9 mouse cellular contexts compared by ENCODE assay signal in genomic region chr2:36197919-36198881, GRCm38 (mm10). TPM values are rescaled to one million over a fixed set of nuclear protein-coding genes. Genes with fewer than 3 reads are reported as not detected.
DNase-seq lines count a peak whose midpoint lies in the region; ATAC-seq and TF ChIP-seq lines count a peak whose summit lies in the region.
"Had no signal": no experiment of that assay in that cellular context is flagged by ENCODE, and none has a peak within 500 bp of the region (broad histone marks: within the 10 kb centered on the region; RNA-seq: fewer than 3 reads in every experiment).

No protein-coding gene starts in this region.

- ATAC-seq in cerebellum, adult (ENCODE audit: insufficient number of reproducible peaks, low FRiP score, low TSS enrichment), result no peak

- peaks cover 90% of the 10 kb centered on the region for H3K4me1 ChIP-seq in erythroblast, embryonic 14.5 days (ENCODE audit: control insufficient read depth)

- peaks cover 2% of the 10 kb centered on the region for H3K36me3 ChIP-seq in erythroblast, embryonic 14.5 days (ENCODE audit: control insufficient read depth)
- H3K36me3 ChIP-seq: limb, embryonic 15.5 days had no signal

- H3K27ac ChIP-seq in gastrocnemius, adult 2 months, result peak overlapping the region; percentile 16; the same call in 1 of the 2 replicates
- H3K27ac ChIP-seq: limb, embryonic 15.5 days had no signal

- TF ChIP-seq CTCF in gastrocnemius, adult 2 months (IDR thresholded peaks at IDR 0.05), result no peak

- no peak for DNase-seq in gastrocnemius, adult 2 months
- DNase-seq in gastrocnemius, adult 18-20 months (ENCODE audit: low spot score), result no peak
- peak; percentile 69 to 73 for DNase-seq in heart, postnatal 10 days
- peak; percentile 58 to 81 for DNase-seq in kidney, postnatal 25 days
- peak; percentile 75 for DNase-seq in lung, postnatal 36 days
- DNase-seq in right cerebral cortex, postnatal 36 days (ENCODE audit: low spot score in 2 of 2), result peak; percentile 74 to 85

- H3K4me3 ChIP-seq in gastrocnemius, adult 2 months, result no peak overlapping the region
- peak overlapping the region; percentile 69 for H3K4me3 ChIP-seq in erythroblast, embryonic 14.5 days (replicated peaks)
- H3K4me3 ChIP-seq: limb, embryonic 15.5 days had no signal

- intact Hi-C loops in gastrocnemius, adult 2 months (cut with DNase I), result no loop called here
- intact Hi-C loops in heart, postnatal 10 days (cut with DNase I), result no loop called here

- no peaks in the 10 kb centered on the region for H3K9me3 ChIP-seq in erythroblast, embryonic 14.5 days (ENCODE audit: control insufficient read depth, low read length)
- H3K9me3 ChIP-seq: limb, embryonic 15.5 days had no signal

- peaks cover 25% of the 10 kb centered on the region for H3K27me3 ChIP-seq in erythroblast, embryonic 14.5 days (ENCODE audit: control insufficient read depth)

RNA-seq across cellular contexts. Expression of gene Ptgs1, which starts 32.0 kb away (rescaled TPM):
- total RNA-seq in gastrocnemius, adult 2 months (2021), result 1 to 10 TPM; 3.9 to 5.5 TPM
- total RNA-seq in gastrocnemius, adult 18-20 months (2021), result 1 to 10 TPM; 3.0 to 3.8 TPM
- polyA plus RNA-seq in erythroblast, embryonic 14.5 days (2012), result 0.09 TPM in 1 of 2 replicates, not detected in the other
- 10 to 100 TPM; 15.5 to 16.0 TPM for total RNA-seq in heart, postnatal 10 days (2021)

Comparison
In these comparisons a context has a peak if more than half of its experiments do, and no peak if none do; other contexts are left out.
1. DNase-seq: peak in heart, postnatal 10 days (2 of 2), kidney, postnatal 25 days (2 of 2), lung, postnatal 36 days (single experiment) and right cerebral cortex, postnatal 36 days (2 of 2); none in gastrocnemius, adult 2 months (single experiment) and gastrocnemius, adult 18-20 months (single experiment).